10 mouse cellular contexts compared by ENCODE assay signal in the genomic region with DNA sequence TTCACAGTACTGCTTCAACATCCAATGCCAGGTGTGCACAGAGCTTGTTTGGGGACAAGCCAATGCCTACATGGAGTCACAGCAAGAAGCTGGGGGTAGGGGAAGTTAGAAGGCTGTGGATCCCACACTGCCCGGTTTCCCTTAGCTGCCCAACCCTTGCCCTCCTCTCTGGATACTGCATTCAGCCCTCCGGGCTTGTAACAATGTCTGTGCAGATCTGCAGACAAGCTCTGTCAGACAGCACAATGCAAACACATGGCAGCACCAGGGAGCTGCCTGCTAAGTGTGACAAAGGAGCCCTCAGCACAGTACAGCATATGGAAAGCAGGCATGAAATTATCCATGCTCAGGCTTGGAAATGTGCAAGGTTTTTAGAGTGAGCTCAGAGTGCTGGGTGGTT.
A peak's percentile ranks its signal among the peaks of the same experiment; 100 is the strongest.
DNase-seq lines count a peak whose midpoint lies in the region; ATAC-seq and TF ChIP-seq lines count a peak whose summit lies in the region.
"Had no signal": no experiment of that assay in that cellular context is flagged by ENCODE, and none has a peak within 500 bp of the region (broad histone marks: within the 10 kb centered on the region; RNA-seq: fewer than 3 reads in every experiment).

No protein-coding gene starts in this region.

- H3K4me3 ChIP-seq in forebrain, embryonic 13.5 days, result no peak overlapping the region
- H3K4me3 ChIP-seq in midbrain, postnatal 0 days (ENCODE audit: low read depth, low read length), result no peak overlapping the region

- H3K36me3 ChIP-seq in forebrain, embryonic 13.5 days (ENCODE audit: poor library complexity, severe bottlenecking), result no peaks in the 10 kb centered on the region
- no peaks in the 10 kb centered on the region for H3K36me3 ChIP-seq in midbrain, postnatal 0 days (ENCODE audit: insufficient read depth, low read length)

- H3K27ac ChIP-seq in forebrain, embryonic 13.5 days, result peak overlapping the region; percentile 82
- H3K27ac ChIP-seq in midbrain, postnatal 0 days (ENCODE audit: low read depth, low read length), result peak overlapping the region; percentile 21; the same call in 1 of the 2 replicates

- no peaks in the 10 kb centered on the region for H3K9me3 ChIP-seq in forebrain, embryonic 13.5 days (replicated peaks)
- no peaks in the 10 kb centered on the region; the same call in 1 of the 2 replicates for H3K9me3 ChIP-seq in midbrain, postnatal 0 days (ENCODE audit: low read length)

- ATAC-seq in forebrain, embryonic 13.5 days, result peak; percentile 98
- peak; percentile 75; the same call in 1 of the 2 replicates for ATAC-seq in midbrain, postnatal 0 days (ENCODE audit: low FRiP score)
- ATAC-seq in megakaryocyte-erythroid progenitor cell, adult 5-6 weeks (replicated peaks; ENCODE audit: low FRiP score, low TSS enrichment, poor library complexity, severe bottlenecking), result no peak

- 6% methylated on average over 2 of the region's 2 CpGs for WGBS in forebrain, embryonic 13.5 days
- WGBS in midbrain, postnatal 0 days, result 7% methylated on average over 2 of the region's 2 CpGs

- peaks cover 15% of the 10 kb centered on the region for H3K4me1 ChIP-seq in forebrain, embryonic 13.5 days
- peaks cover 4% of the 10 kb centered on the region; the same call in 1 of the 2 replicates for H3K4me1 ChIP-seq in midbrain, postnatal 0 days (ENCODE audit: insufficient read depth, low read length)

- no peak overlapping the region for H3K9ac ChIP-seq in forebrain, embryonic 13.5 days
- H3K9ac ChIP-seq in midbrain, postnatal 0 days (replicated peaks; ENCODE audit: low read length, poor library complexity, severe bottlenecking), result no peak overlapping the region

- H3K27me3 ChIP-seq in forebrain, embryonic 13.5 days, result no peaks in the 10 kb centered on the region
- no peaks in the 10 kb centered on the region for H3K27me3 ChIP-seq in midbrain, postnatal 0 days (ENCODE audit: insufficient read depth, low read length)

- H3K4me2 ChIP-seq in forebrain, embryonic 13.5 days, result no peak overlapping the region
- H3K4me2 ChIP-seq in midbrain, postnatal 0 days (ENCODE audit: low read depth, low read length, poor library complexity, severe bottlenecking), result no peak overlapping the region

- TF ChIP-seq CTCF in midbrain, postnatal 0 days (IDR thresholded peaks at IDR 0.05), result no peak

- DNase-seq in embryo, embryonic 10.5 days (ENCODE audit: low spot score), result peak; percentile 63
- peak; percentile 8 to 36 for DNase-seq in layer of hippocampus, adult 8-10 months (ENCODE audit: low spot score in 2 of 2)
- DNase-seq in midbrain, postnatal 0 days (ENCODE audit: low spot score), result peak; percentile 73
- DNase-seq in adrenal gland, postnatal 4 days (ENCODE audit: low spot score in 2 of 2), result no peak
- DNase-seq in adrenal gland, adult 18-20 months (ENCODE audit: low spot score in 2 of 2), result no peak
- DNase-seq in lung, postnatal 14 days, result no peak
- DNase-seq: heart, adult 11 months; thymus, postnatal 25 days had no signal

Comparison
In these comparisons a context has a peak if more than half of its experiments do, and no peak if none do; other contexts are left out.
1. DNase-seq: peak in embryo, embryonic 10.5 days (single experiment), layer of hippocampus, adult 8-10 months (2 of 2) and midbrain, postnatal 0 days (single experiment); none in adrenal gland, postnatal 4 days (0 of 2), adrenal gland, adult 18-20 months (0 of 2) and lung, postnatal 14 days (single experiment).